ENCODE assay signal across 8 mouse cellular contexts in the genomic region with DNA sequence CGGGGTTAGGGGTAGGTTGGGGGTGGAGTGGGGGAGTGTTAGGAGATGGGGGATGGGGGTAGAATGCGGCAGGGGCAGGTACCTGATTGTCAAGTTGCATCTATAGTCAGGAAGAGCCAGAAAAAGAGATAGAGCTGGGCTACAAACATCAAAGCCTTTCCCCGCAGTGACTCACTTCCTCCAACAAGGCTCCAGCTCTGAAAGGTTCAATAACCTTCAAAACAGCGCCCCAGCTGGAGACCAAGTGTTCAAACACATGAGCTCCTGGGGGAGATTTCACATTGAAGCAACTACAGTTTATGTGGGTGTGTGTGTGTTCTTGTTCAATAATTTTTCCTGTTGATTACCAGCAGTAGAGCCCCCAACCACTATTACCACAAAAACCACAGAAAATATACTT. TPM values are rescaled to one million over a fixed set of nuclear protein-coding genes. Genes with fewer than 3 reads are reported as not detected.
DNase-seq lines count a peak whose midpoint lies in the region; ATAC-seq lines count a peak whose summit lies in the region.

No protein-coding gene starts in this region.

- peak; percentile 29 to 43 for DNase-seq in heart, adult 18-20 months
- DNase-seq in heart, adult 8-10 months (ENCODE audit: low spot score) = no peak
- DNase-seq in MEL-GATA-1-ER (ENCODE audit: extremely low read depth, low read depth) = peak; percentile 68
- peak; percentile 75 for DNase-seq in lung, postnatal 36 days
- peak; percentile 85 for DNase-seq in thymus, postnatal 4 days
- DNase-seq in yolk sac, embryonic 10.5 days (ENCODE audit: low spot score) = no peak
- DNase-seq in cerebellum, adult 11 months = no peak

- peak; percentile 53 for ATAC-seq in granulocyte monocyte progenitor cell, adult 5-6 weeks (replicated peaks; ENCODE audit: poor library complexity, severe bottlenecking)

RNA-seq across cellular contexts. Expression of gene Kif2a, which starts 34.4 kb away (rescaled TPM):
- total RNA-seq in heart, adult 18-20 months (2021) = 10 to 100 TPM; 31.0 to 32.4 TPM
- 10 to 100 TPM; 30.4 to 34.2 (median 31.1) TPM for total RNA-seq in heart, adult 8-10 months (2022)
- total RNA-seq in granulocyte monocyte progenitor cell, adult 5-6 weeks (2014; fragmentation: Nextera tagmentation) = 29.9 and 54.5 TPM in 2 replicates
- 14.7 and 20.3 TPM in 2 replicates for total RNA-seq in granulocyte monocyte progenitor cell, adult 5-6 weeks (2017)

Comparison
In these comparisons a context has a peak if more than half of its experiments do, and no peak if none do; other contexts are left out.
1. DNase-seq: peak in heart, adult 18-20 months (2 of 2), MEL-GATA-1-ER (single experiment), lung, postnatal 36 days (single experiment) and thymus, postnatal 4 days (single experiment); none in heart, adult 8-10 months (single experiment), yolk sac, embryonic 10.5 days (single experiment) and cerebellum, adult 11 months (single experiment).